Mouse (Mus musculus) lung, adult 2 months (tissue): Measurements from ENCODE around the gene Mfrp. TPM values are rescaled to one million over a fixed set of nuclear protein-coding genes. Genes with fewer than 3 reads are reported as not detected.

Experiments
- DNase-seq: peaks from one replicate; pipeline ENCODE4 v3.0.0; 2022
- H3K4me1 ChIP-seq: fragments of 200-500 bp; 2 replicates; pipeline ENCODE4 v1.6.1; 2011; ENCODE audit warnings: low read length; ENCODE audit not compliant: control insufficient read depth, insufficient read depth
- H3K4me3 ChIP-seq: fragments of 200-500 bp; replicated peaks from 2 replicates; pipeline ENCODE3; 2011; ENCODE audit warnings: low read depth, mild to moderate bottlenecking, control low read depth, low read length; ENCODE audit errors: extremely low read depth
- CTCF ChIP-seq: fragments of 200-500 bp; IDR thresholded peaks from 2 replicates; pipeline ENCODE4 v1.5.1; 2011; ENCODE audit warnings: mild to moderate bottlenecking, low read length, control low read depth; ENCODE audit not compliant: insufficient read depth
- POLR2A ChIP-seq: fragments of 200-500 bp; IDR thresholded peaks from 2 replicates; pipeline ENCODE4 v1.6.1; 2011; ENCODE audit warnings: low read depth, mild to moderate bottlenecking, control low read depth, low read length, borderline replicate concordance; ENCODE audit errors: extremely low read depth
- WGBS: fragments of 180-500 bp; shearing (Covaris S2); methylation state at CpG from one replicate; pipeline ENCODE4 v1.1.7; 2018; 5-methylcytosine and 5-hydroxymethylcytosine counted together
- polyA plus RNA-seq: library from polyadenylated mRNA; depleted of rRNA; stranded (reverse); fragments of >200 nt; gene quantifications from 2 replicates; pipeline ENCODE4 v1.2.3, GENCODE M21; 2012

The Mfrp gene
- polyA plus RNA-seq, 1 experiment: 0.25 TPM

DNA sequence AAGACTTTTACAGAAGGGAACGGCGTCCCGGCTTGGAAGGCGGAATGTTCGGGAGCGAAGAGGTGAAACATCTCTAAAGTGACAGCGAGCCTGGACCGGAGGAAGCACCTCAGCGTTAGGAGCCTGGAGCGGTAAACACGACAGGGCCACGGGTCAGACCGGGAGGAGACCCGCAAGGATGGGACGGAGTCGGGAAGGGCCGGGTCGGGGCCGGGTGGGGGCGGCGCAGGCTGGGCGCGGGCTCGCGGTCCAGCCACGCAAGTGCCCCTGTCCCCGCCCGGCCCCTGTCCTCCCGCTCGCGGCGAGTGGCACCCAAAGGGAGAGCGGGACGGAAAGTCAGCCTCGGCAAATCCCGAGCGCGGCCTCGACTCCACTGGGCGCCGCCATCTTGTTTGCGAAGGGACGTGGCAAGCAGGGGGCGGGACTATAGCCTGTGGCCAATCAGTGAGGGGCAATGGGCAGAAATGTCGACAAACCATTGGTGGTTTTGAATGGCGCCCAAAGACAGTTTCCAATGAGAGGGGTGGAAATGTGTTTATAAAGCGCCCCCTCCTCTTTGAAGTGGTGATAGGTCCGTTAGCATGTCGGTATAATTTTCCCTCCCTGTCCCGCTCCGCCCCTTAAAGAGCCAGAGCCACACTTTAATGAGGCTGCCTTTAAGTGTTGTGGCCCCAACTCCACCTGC, 11.7 kb downstream of the Mfrp start, which contains the start of the genes Gm49380 and Rnf26:
Gene Gm49380, minus strand, starts transcription at position 396 of the 685 bp plus-strand sequence.
Gene Rnf26, minus strand, starts transcription at position 413 of the 685 bp plus-strand sequence.
- TF ChIP-seq CTCF (no peak), POLR2A (peak; percentile 52; the same call in 1 of the 2 replicates)
- Histone ChIP-seq H3K4me3 (peak within 1 kb of the TSS; percentile 65), H3K4me1 (peaks cover 12% of the 10 kb centered on the region)
- under 1% methylated on average over 48 of the region's 51 CpGs for WGBS
- peak; percentile 92 for DNase-seq

GRCm38 (mm10) chr9:44114453-44114852, 12.9 kb downstream of the Mfrp start:
- H3K4me3 ChIP-seq: no peak overlapping the region
- no peak for DNase-seq
- TF ChIP-seq POLR2A (no peak), CTCF (no peak)
- H3K4me1 ChIP-seq: peaks cover 5% of the 10 kb centered on the region
- WGBS: 42% methylated on average over 2 of the region's 2 CpGs

DNA sequence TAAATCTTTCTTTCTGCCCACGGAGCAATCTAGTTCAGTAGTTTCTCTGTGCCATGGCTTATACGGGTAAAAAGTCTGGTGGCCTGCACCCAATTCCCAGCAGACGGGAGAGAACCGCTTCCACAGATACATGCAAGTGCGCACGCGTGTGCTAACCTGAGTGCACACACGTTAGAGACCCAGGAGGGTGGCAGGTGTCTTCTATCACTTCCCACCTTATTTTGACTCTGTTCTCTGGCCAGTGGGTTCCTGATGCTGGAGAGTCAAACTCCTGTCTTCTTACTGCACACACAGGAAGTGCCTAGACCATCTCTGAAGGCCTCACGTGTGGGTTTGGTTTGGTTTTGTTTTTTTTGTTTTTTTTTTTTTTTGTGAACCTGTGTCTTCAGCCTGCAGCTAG, 14.1 kb downstream of the Mfrp start:
- Histone ChIP-seq H3K4me1 (no peaks in the 10 kb centered on the region), H3K4me3 (no peak overlapping the region)
- 85% methylated on average over 9 of the region's 9 CpGs for WGBS
- no peak for TF ChIP-seq POLR2A
- no peak for TF ChIP-seq CTCF
- no peak for DNase-seq

- DNase-seq: no peak
- 92% methylated on average over 4 of the region's 4 CpGs for WGBS
- TF ChIP-seq POLR2A (no peak), CTCF (no peak)
- no peak overlapping the region for H3K4me3 ChIP-seq
- H3K4me1 ChIP-seq: no peaks in the 10 kb centered on the region
Observed at GRCm38 (mm10) chr9:44116182-44116581, 14.7 kb downstream of the Mfrp start.

GRCm38 (mm10) chr9:44119011-44119410, 17.5 kb downstream of the Mfrp start:
- no peak for DNase-seq
- no peaks in the 10 kb centered on the region for H3K4me1 ChIP-seq
- WGBS: 61% methylated on average over 5 of the region's 5 CpGs
- H3K4me3 ChIP-seq: no peak overlapping the region
- peak; percentile 65 for TF ChIP-seq CTCF
- no peak for TF ChIP-seq POLR2A

- Histone ChIP-seq H3K4me1 (peaks cover 1% of the 10 kb centered on the region; the same call in 1 of the 2 replicates), H3K4me3 (no peak overlapping the region)
- no peak for TF ChIP-seq CTCF
- no peak for TF ChIP-seq POLR2A
- no peak for DNase-seq
- WGBS: 57% methylated on average over 8 of the region's 8 CpGs
Observed at GRCm38 (mm10) chr9:44119948-44120465, 18.5 kb downstream of the Mfrp start.

GRCm38 (mm10) chr9:44124317-44124716, 22.8 kb downstream of the Mfrp start:
- 62% methylated on average over 6 of the region's 6 CpGs for WGBS
- H3K4me1 ChIP-seq: peaks cover 18% of the 10 kb centered on the region; the same call in 1 of the 2 replicates
- TF ChIP-seq POLR2A (no peak), CTCF (peak; percentile 52)

GRCm38 (mm10) chr9:44125026-44125425, 23.5 kb downstream of the Mfrp start:
- H3K4me1 ChIP-seq: peaks cover 18% of the 10 kb centered on the region; the same call in 1 of the 2 replicates
- 51% methylated on average over 5 of the region's 5 CpGs for WGBS
- DNase-seq: no peak
- H3K4me3 ChIP-seq: no peak overlapping the region
- TF ChIP-seq POLR2A: no peak
- no peak for TF ChIP-seq CTCF

More at GRCm38 (mm10) chr9:44124317-44124716, 22.8 kb downstream of the Mfrp start:
- H3K4me3 ChIP-seq: no peak overlapping the region
- no peak for DNase-seq

DNA sequence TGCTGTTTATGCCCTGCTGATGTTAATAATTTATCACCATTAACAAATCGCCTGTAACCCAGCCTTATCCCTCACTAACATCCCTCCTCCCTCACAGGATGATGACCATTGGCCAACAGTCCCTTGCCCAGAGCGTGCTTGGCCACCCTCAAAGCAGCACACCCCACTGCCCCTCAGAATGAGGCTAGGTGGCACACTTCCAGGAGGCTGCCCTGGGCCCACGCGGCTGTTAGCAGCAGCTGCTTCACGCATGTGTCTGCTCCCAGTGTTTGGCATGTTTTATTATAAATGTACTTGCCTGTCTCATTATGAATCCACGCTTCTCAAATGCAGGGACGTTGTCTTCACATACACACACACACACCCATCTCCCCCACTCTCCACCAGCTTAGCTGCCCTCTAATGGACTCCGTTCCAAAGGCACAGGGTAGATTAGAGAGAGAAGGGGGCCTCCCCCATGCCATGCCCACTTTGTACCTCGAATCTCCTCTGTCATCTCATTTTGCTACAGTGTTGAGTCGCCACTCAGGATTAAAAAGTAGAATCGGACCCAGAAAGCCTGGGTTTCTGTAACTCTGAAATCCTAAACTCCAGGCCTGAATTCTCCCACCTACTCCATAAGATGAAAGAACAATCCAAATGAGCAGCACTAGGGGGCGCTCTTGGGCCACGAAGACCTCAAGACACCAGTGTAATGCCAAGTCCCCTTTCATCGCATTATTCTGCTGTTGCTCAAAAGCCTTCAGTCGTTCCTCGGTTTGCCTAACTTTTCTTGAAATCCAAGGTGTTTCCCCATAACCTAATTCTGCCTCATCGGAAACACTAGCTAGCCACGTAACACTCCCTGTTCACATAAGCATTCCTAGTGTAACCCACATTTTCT, 24.3 kb downstream of the Mfrp start:
- 29% methylated on average over 18 of the region's 18 CpGs for WGBS
- TF ChIP-seq POLR2A: no peak
- peak; percentile 91 for TF ChIP-seq CTCF
- peak; percentile 78 for DNase-seq
- peaks cover 18% of the 10 kb centered on the region for H3K4me1 ChIP-seq
- H3K4me3 ChIP-seq: no peak overlapping the region

DNA sequence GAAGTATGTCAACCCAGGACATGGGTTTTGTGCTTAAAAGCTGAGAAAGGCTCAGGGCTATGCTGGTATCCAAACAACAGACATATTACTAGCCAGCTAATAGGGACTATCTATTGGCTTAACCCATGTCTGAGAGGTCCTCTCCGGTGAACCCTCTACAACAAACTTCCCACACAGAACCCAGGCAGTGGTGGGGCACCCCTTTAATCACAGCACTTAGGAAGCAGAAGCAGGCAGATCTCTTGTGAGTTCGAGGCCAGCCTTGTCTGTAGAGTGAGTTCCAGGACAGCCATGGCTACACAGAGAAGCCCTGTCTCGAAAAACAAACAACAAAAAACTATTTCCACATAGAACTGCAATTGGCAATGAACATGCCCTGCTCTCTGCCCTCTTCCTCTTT, 25.2 kb downstream of the Mfrp start:
- TF ChIP-seq POLR2A: no peak
- TF ChIP-seq CTCF: no peak
- no peak for DNase-seq
- 54% methylated on average over 3 of the region's 3 CpGs for WGBS
- Histone ChIP-seq H3K4me3 (no peak overlapping the region), H3K4me1 (peaks cover 18% of the 10 kb centered on the region)
